7 mouse cellular contexts compared by ENCODE assay signal in genomic region chr1:178523152-178523551, GRCm38 (mm10).
"Had no signal": no experiment of that assay in that cellular context is flagged by ENCODE, and none has a peak within 500 bp of the region (broad histone marks: within the 10 kb centered on the region; RNA-seq: fewer than 3 reads in every experiment).

No protein-coding gene starts in this region.

- DNase-seq: kidney, postnatal 14 days; liver, embryonic 13.5 days; liver, postnatal 0 days; lung, postnatal 14 days; spleen, adult 18-20 months; thymus, adult 18-20 months; thymus, postnatal 14 days had no signal

- ATAC-seq: liver, postnatal 0 days had no signal
